Mouse (Mus musculus): Measurements from ENCODE around the gene Pdgfd.

DNA sequence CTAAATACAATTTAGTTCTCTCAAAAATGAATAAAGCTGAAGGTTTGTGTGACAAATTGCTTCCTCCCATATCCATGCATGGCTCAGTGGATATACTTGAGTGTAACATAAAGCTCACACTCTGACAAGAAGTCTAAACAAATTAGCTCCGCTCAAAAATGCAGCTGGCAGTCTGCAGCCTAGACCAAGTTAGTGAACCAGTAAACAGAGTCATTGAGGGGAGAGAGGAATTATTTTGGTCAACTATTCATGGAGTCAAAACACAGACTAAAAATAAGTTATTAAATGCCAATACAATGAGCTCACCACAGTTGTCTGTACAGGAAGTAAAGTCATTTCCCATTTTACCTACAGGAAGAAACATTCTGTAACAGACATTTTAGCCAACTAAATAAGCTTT, 233.4 kb downstream of the Pdgfd start:
- TF ChIP-seq CTCF (IDR thresholded peaks at IDR 0.05; ENCODE audit: low read depth) (no peak), EP300 (IDR thresholded peaks at IDR 0.05; ENCODE audit: low read depth) (no peak)

Measured in liver, postnatal 0 days (tissue).